Mouse (Mus musculus): ENCODE data around the gene Amdhd2. TPM values are rescaled to one million over a fixed set of nuclear protein-coding genes. Genes with fewer than 3 reads are reported as not detected.
A peak's percentile ranks its signal among the peaks of the same experiment; 100 is the strongest.

Amdhd2 gene
- total and polyA plus RNA-seq, 3 experiments: 0.64 TPM; not detected in 2

DNA sequence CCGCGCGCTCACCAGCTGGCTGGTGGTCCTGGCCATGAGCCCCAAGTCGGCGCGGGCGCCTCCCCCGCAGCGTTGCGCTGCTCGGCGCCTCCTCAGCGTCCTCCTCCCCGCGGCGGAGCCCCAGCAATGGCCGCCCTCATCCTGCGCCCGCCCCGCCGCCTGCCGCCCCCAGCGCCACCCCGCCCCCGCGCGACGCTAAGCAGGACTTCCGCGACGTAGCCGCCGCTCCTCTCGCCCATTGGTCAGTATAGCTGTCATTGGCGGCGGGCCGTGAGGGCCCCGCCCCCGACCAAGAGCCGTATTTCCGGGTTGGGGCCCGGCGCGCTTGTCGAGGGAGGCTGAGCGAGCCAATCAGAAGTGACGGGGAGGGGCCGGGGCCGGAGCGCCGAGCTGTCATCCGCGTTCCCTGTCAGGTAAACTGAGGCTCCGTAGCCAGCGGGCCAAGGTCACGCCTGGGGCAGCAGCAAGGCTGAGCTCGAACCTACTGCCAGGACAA is 22.1 kb downstream of the Amdhd2 start:
- no peaks in the 10 kb centered on the region for H3K9me3 ChIP-seq (replicated peaks; ENCODE audit: low read length)
- dilution Hi-C loops (cut with MboI; ENCODE audit: extremely low pct_ligation_motif_present, extremely low pct_unique_long_range_greater_than_20kb, low sequenced_read_pairs): no loop called here

DNA sequence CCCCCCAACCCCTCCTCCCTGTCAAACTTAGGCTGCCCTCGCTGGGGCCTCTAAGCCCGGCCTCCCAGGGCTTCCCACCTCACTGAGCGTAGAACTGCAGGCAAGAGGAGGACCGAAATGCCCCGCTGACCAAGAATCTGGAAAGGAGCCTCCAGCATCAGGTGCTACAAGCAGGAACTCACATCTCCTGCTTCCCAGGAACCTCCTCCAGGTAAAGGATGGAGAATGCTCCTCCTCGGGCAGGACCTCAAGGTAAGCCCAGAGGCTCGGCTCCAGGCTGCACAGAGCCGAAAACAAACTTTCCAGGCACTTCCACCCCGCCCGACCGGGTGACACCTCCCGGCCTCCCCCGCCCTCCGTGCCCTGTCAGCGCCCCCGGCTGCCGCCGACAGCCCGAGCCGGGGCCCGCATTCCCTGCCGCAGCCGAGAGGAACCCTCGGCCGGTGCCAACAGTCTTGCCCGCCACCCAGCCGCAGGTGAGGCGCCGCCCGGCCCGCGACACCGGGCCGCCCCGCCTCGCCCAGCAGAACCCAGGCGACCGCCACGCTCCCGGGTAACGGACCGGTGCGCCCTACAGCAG is 22.6 kb downstream of the Amdhd2 start:
- dilution Hi-C loops (cut with MboI; ENCODE audit: extremely low pct_ligation_motif_present, extremely low pct_unique_long_range_greater_than_20kb, low sequenced_read_pairs): no loop called here
- peaks cover 12 to 55% of the 10 kb centered on the region in 2 experiments for H3K4me1 ChIP-seq (ENCODE audit: control insufficient read depth in 1 of 2, insufficient read depth in 2 of 2)
- in situ Hi-C loops (cut with MboI; ENCODE audit: low pct_ligation_motif_present, low pct_unique_long_range_greater_than_20kb, low sequenced_read_pairs): no loop called here
- no peaks in the 10 kb centered on the region for H3K9me3 ChIP-seq (replicated peaks; ENCODE audit: low read length)
- no peaks in the 10 kb centered on the region for H3K27me3 ChIP-seq (replicated peaks)
- peak; percentile 37 for DNase-seq (ENCODE audit: extremely low read depth)
- H3K79me2 ChIP-seq (replicated peaks; ENCODE audit: control insufficient read depth, extremely low read depth, insufficient read depth, poor library complexity, severe bottlenecking): peaks cover 28% of the 10 kb centered on the region
- peak overlapping the region; percentile 42; the same call in 1 of the 2 replicates for H3K27ac ChIP-seq (ENCODE audit: insufficient read depth, low read depth)
- peak overlapping the region; percentile 88 to 97 (median 92) for H3K4me3 ChIP-seq (replicated peaks in 1 of 3; ENCODE audit: low read depth in 2 of 3, low read length in 2 of 3, poor library complexity in 1 of 3)
- H3K36me3 ChIP-seq (replicated peaks in 1 of 2; ENCODE audit: control insufficient read depth in 1 of 2, insufficient read depth in 1 of 2, low read length in 1 of 2): peaks cover 0 to 7% of the 10 kb centered on the region in 2 experiments
- peak overlapping the region; percentile 100 for H3K4me2 ChIP-seq (ENCODE audit: insufficient read depth, low read depth, poor library complexity, severe bottlenecking)
- TF ChIP-seq SIN3A (IDR thresholded peaks at IDR 0.05; ENCODE audit: low read length) (peak; percentile 16; the same call in 1 of the 2 replicates), UBTF (IDR thresholded peaks at IDR 0.05; ENCODE audit: low read depth, low read length) (0 out of 2 replicates have a peak, but pooled peaks have one; percentile 41), NELFE (IDR thresholded peaks at IDR 0.05; ENCODE audit: low read depth, low read length) (no peak), ELF1 (IDR thresholded peaks at IDR 0.05; ENCODE audit: low read depth, low read length) (no peak), MXI1 (IDR thresholded peaks at IDR 0.05; ENCODE audit: low read depth, low read length) (0 out of 2 replicates have a peak, but pooled peaks have one; percentile 3)
- peak overlapping the region; percentile 89 for H3K9ac ChIP-seq (ENCODE audit: insufficient read depth, low read depth)

More for the DNA sequence above, 22.1 kb downstream of the Amdhd2 start:
- H3K4me3 ChIP-seq (replicated peaks in 1 of 3; ENCODE audit: low read depth in 2 of 3, low read length in 2 of 3, poor library complexity in 1 of 3): peak overlapping the region; percentile 88 to 97 (median 92)
- no peaks in the 10 kb centered on the region for H3K27me3 ChIP-seq (replicated peaks)
- TF ChIP-seq EP300 (IDR thresholded peaks at IDR 0.05; ENCODE audit: low read length) (no peak), MXI1 (IDR thresholded peaks at IDR 0.05; ENCODE audit: low read depth, low read length) (peak; percentile 72; the same call in 1 of the 2 replicates), ZKSCAN1 (IDR thresholded peaks at IDR 0.05; ENCODE audit: borderline replicate concordance, low read depth, low read length) (no peak), NRF1 (IDR thresholded peaks at IDR 0.05; ENCODE audit: low read depth, low read length) (peak; percentile 49), RAD21 (IDR thresholded peaks at IDR 0.05; ENCODE audit: low read depth, low read length) (no peak), MAZ (IDR thresholded peaks at IDR 0.05; ENCODE audit: low read depth, low read length) (peak; percentile 96), ZC3H11A (IDR thresholded peaks at IDR 0.05; ENCODE audit: low read depth, low read length) (no peak), CTCF (conservative IDR thresholded peaks at IDR 0.05 in 1 of 2, IDR thresholded peaks at IDR 0.05 in 1 of 2; ENCODE audit: low read depth in 2 of 2, low read length in 2 of 2) (no peak), ZMIZ1 (IDR thresholded peaks at IDR 0.05; ENCODE audit: low read depth, low read length) (no peak; the same call in 1 of the 2 replicates), KAT2A (IDR thresholded peaks at IDR 0.05; ENCODE audit: insufficient replicate concordance, low read length) (peak; percentile 69; the same call in 1 of the 2 replicates), USF2 (conservative IDR thresholded peaks at IDR 0.05; ENCODE audit: low read depth, low read length) (no peak), POLR2A (IDR thresholded peaks at IDR 0.05; ENCODE audit: low read depth, low read length) (peak; percentile 75), MEF2A (IDR thresholded peaks at IDR 0.05; ENCODE audit: borderline replicate concordance, low read depth, low read length) (no peak), USF1 (IDR thresholded peaks at IDR 0.05; ENCODE audit: low read depth, low read length) (no peak), MAFK (IDR thresholded peaks at IDR 0.05; ENCODE audit: insufficient replicate concordance, low read length) (no peak), MAX (IDR thresholded peaks at IDR 0.05; ENCODE audit: low read length) (peak; percentile 20; the same call in 1 of the 2 replicates), E2F4 (IDR thresholded peaks at IDR 0.05; ENCODE audit: insufficient replicate concordance, low read depth, low read length) (no peak), ELF1 (IDR thresholded peaks at IDR 0.05; ENCODE audit: low read depth, low read length) (peak; percentile 97), ZNF384 (IDR thresholded peaks at IDR 0.05; ENCODE audit: low read depth, low read length) (no peak), PAX5 (IDR thresholded peaks at IDR 0.05; ENCODE audit: low read length) (no peak), GABPA (IDR thresholded peaks at IDR 0.05; ENCODE audit: insufficient replicate concordance, low read depth, low read length) (no peak; the same call in 1 of the 2 replicates), SMC3 (IDR thresholded peaks at IDR 0.05; ENCODE audit: low read depth, low read length) (no peak), ETS1 (conservative IDR thresholded peaks at IDR 0.05; ENCODE audit: low read depth, low read length) (no peak), UBTF (IDR thresholded peaks at IDR 0.05; ENCODE audit: low read depth, low read length) (no peak), CHD1 (IDR thresholded peaks at IDR 0.05; ENCODE audit: low read depth, low read length) (no peak), POLR2AphosphoS2 (IDR thresholded peaks at IDR 0.05; ENCODE audit: low read depth, low read length) (no peak), SIN3A (IDR thresholded peaks at IDR 0.05; ENCODE audit: low read length) (peak; percentile 89; the same call in 1 of the 2 replicates), MYC (IDR thresholded peaks at IDR 0.05; ENCODE audit: low read depth, low read length) (no peak), TBP (conservative IDR thresholded peaks at IDR 0.05; ENCODE audit: low read depth, low read length) (0 out of 2 replicates have a peak, but pooled peaks have one; percentile 34), IRF4 (IDR thresholded peaks at IDR 0.05; ENCODE audit: low read depth, low read length) (no peak), HCFC1 (IDR thresholded peaks at IDR 0.05; ENCODE audit: low read depth, low read length) (peak; percentile 84), TCF12 (IDR thresholded peaks at IDR 0.05; ENCODE audit: low read depth, low read length) (peak; percentile 33; the same call in 1 of the 2 replicates), JUN (IDR thresholded peaks at IDR 0.05; ENCODE audit: insufficient read depth, low read depth, low read length) (no peak), BHLHE40 (IDR thresholded peaks at IDR 0.05; ENCODE audit: low read depth, low read length) (no peak), JUND (conservative IDR thresholded peaks at IDR 0.05; ENCODE audit: low read depth, low read length) (no peak), NELFE (IDR thresholded peaks at IDR 0.05; ENCODE audit: low read depth, low read length) (peak; percentile 81), CHD2 (IDR thresholded peaks at IDR 0.05; ENCODE audit: low read length) (peak; percentile 87), RCOR1 (conservative IDR thresholded peaks at IDR 0.05; ENCODE audit: low read depth, low read length) (no peak)
- peaks cover 28% of the 10 kb centered on the region for H3K79me2 ChIP-seq (replicated peaks; ENCODE audit: control insufficient read depth, extremely low read depth, insufficient read depth, poor library complexity, severe bottlenecking)
- H3K27ac ChIP-seq (ENCODE audit: insufficient read depth, low read depth): peak overlapping the region; percentile 42; the same call in 1 of the 2 replicates
- H3K36me3 ChIP-seq (replicated peaks in 1 of 2; ENCODE audit: control insufficient read depth in 1 of 2, insufficient read depth in 1 of 2, low read length in 1 of 2): peaks cover 0 to 7% of the 10 kb centered on the region in 2 experiments
- peaks cover 12 to 50% of the 10 kb centered on the region in 2 experiments for H3K4me1 ChIP-seq (ENCODE audit: control insufficient read depth in 1 of 2, insufficient read depth in 2 of 2)
- peak overlapping the region; percentile 91 for H3K4me2 ChIP-seq (ENCODE audit: insufficient read depth, low read depth, poor library complexity, severe bottlenecking)
- peak; percentile 96 for DNase-seq (ENCODE audit: extremely low read depth)
- peak overlapping the region; percentile 89 for H3K9ac ChIP-seq (ENCODE audit: insufficient read depth, low read depth)
- in situ Hi-C loops (cut with MboI; ENCODE audit: low pct_ligation_motif_present, low pct_unique_long_range_greater_than_20kb, low sequenced_read_pairs): no loop called here
